Mouse (Mus musculus) liver, adult 2 months (tissue): ENCODE results near the gene Ncapd2. TPM values are rescaled to one million over a fixed set of nuclear protein-coding genes. Genes with fewer than 3 reads are reported as not detected.

Source experiments
- DNase-seq: peaks from one replicate; pipeline ENCODE4 v3.0.0-alpha.2; 2011; ENCODE audit warnings: low read depth, low spot score; ENCODE audit errors: extremely low read depth
- H3K27ac ChIP-seq: fragments of 200-500 bp; replicated peaks from 2 replicates; pipeline ENCODE4 v1.5.1; 2012; ENCODE audit warnings: low read depth, mild to moderate bottlenecking, control low read depth, inconsistent platforms, low read length; ENCODE audit not compliant: insufficient read depth
- H3K27me3 ChIP-seq: fragments of 200-500 bp; 2 replicates; pipeline ENCODE4 v1.6.1; 2012; ENCODE audit warnings: mild to moderate bottlenecking, moderate library complexity, low read length, inconsistent platforms; ENCODE audit not compliant: control insufficient read depth, insufficient read depth
- H3K36me3 ChIP-seq: fragments of 200-500 bp; 2 replicates; pipeline ENCODE4 v1.6.1; 2012; ENCODE audit warnings: low read length, inconsistent platforms; ENCODE audit not compliant: control insufficient read depth, insufficient read depth
- H3K4me1 ChIP-seq: fragments of 200-500 bp; 2 replicates; pipeline ENCODE4 v1.6.1; 2011; ENCODE audit warnings: low read length; ENCODE audit not compliant: control insufficient read depth, insufficient read depth
- H3K4me3 ChIP-seq: fragments of 200-500 bp; 2 replicates; pipeline ENCODE4 v1.5.1; 2011; ENCODE audit warnings: low read depth, mild to moderate bottlenecking, control low read depth, low read length, moderate library complexity; ENCODE audit not compliant: insufficient read depth
- H3K79me2 ChIP-seq: fragments of 200-500 bp; 2 replicates; pipeline ENCODE4 v1.6.1; 2012; ENCODE audit warnings: inconsistent platforms, mild to moderate bottlenecking, low read length, moderate library complexity; ENCODE audit not compliant: control insufficient read depth, insufficient read depth
- H3K9ac ChIP-seq: fragments of 200-500 bp; 2 replicates; pipeline ENCODE4 v1.6.1; 2012; ENCODE audit warnings: low read depth, mild to moderate bottlenecking, control low read depth, inconsistent platforms, low read length
- CTCF ChIP-seq: fragments of 200-500 bp; IDR thresholded peaks from 2 replicates; pipeline ENCODE4 v1.5.1; 2011; ENCODE audit warnings: low read depth, low read length, control low read depth
- POLR2A ChIP-seq: fragments of 200-500 bp; IDR thresholded peaks from 2 replicates; pipeline ENCODE4 v1.6.1; 2011; ENCODE audit warnings: low read length, control low read depth; ENCODE audit not compliant: insufficient read depth; ENCODE audit errors: extremely low read depth
- WGBS: fragments of 180-500 bp; shearing (Covaris S2); methylation state at CpG from one replicate; pipeline ENCODE4 v1.1.7; 2018; 5-methylcytosine and 5-hydroxymethylcytosine counted together
- polyA plus RNA-seq: library from polyadenylated mRNA; depleted of rRNA; stranded (reverse); fragments of >200 nt; gene quantifications from 2 replicates; pipeline ENCODE4 v1.2.3, GENCODE M21; 2012
- total RNA-seq: library from RNA; depleted of rRNA; stranded (reverse); fragments of >200 nt; gene quantifications from 2 replicates; pipeline ENCODE4 v1.2.3, GENCODE M21; 2014

Ncapd2 gene
- total and polyA plus RNA-seq, 2 experiments = 2.4 to 3.5 TPM

DNA sequence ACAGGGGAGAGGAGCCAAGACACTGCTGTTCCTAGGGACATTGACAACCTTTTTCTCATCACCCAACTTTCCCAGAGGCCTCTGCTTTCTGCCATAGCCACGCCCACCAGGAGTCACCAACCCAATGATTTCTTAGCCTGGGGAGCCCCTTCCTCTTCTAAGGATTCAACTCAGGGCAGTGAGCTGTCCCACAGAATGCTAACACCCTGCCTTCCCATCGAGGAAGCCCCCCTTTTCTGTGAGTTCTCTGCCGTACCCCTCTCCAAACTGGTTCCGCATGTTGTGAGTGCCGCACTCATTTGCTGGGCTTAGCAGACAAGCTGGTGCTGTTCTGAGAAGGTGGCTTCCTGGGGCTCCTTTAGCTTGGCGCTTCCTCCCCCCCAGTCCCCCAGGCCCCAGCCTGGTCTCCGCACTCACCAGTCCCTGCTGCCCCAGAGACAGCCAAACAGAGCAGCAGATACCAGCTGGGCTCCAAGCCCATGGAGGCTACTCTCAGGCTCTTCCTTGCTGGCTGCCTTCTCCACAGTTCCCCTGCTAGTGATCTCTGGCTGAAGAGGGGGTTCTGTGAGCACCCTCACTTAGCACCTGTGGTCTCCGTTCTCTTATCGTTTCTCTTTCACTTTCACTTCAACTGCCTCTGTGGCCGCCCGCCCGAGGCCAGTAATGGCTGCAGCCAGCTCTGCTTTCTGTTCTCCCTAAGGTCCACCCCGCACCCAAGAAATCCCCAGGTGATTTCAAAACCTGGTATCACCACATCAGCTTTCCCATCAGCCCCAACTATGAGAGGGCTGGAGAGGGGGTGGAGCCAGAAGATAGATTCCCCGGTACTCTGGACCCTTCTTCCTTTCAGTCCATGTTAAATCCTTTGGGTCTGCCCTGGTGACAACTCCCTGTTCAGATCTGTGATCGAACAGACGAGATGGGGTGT, 39.9 kb upstream of the Ncapd2 start, which contains the start of gene Tapbpl:
TSS of gene Tapbpl (minus strand) at position 744 of the 928 bp plus-strand sequence.
- Histone ChIP-seq H3K36me3 (peaks cover 13% of the 10 kb centered on the region; the same call in 1 of the 2 replicates), H3K4me3 (peak within 1 kb of the TSS; percentile 90), H3K9ac (peak within 1 kb of the TSS; percentile 91), H3K79me2 (peaks cover 4% of the 10 kb centered on the region; the same call in 1 of the 2 replicates), H3K4me1 (peaks cover 6% of the 10 kb centered on the region), H3K27me3 (no peaks in the 10 kb centered on the region), H3K27ac (peak within 1 kb of the TSS; percentile 92)
- TF ChIP-seq POLR2A (0 out of 2 replicates have a peak, but pooled peaks have one; percentile 44), CTCF (no peak)
- under 1% methylated on average over 16 of the region's 16 CpGs for WGBS
- DNase-seq = peak; percentile 72

DNA sequence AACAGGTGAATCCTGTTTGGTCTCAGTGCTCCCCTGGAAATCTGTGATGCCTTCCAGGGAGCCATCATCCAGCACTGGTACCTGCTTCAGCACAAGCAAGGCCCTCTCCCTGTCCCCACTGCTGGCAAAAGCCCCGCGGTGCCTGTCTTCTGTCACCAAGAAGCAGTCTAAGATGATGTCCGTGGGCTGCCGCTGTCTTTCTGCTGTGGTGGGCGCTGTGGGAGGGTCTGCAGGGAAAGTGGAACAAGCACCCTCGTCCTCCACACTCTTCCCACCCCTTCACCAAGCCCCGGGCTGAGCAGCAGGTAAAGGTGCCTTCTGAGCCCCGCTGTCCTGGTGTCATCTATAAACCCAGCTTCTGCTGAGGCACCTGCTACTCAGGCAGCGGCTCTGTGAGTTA, 39.1 kb upstream of the Ncapd2 start:
- H3K36me3 ChIP-seq = peaks cover 19% of the 10 kb centered on the region; the same call in 1 of the 2 replicates
- WGBS = 73% methylated on average over 9 of the region's 9 CpGs
- peaks cover 4% of the 10 kb centered on the region; the same call in 1 of the 2 replicates for H3K79me2 ChIP-seq
- TF ChIP-seq POLR2A (no peak), CTCF (no peak)
- H3K4me1 ChIP-seq = peaks cover 6% of the 10 kb centered on the region
- no peak overlapping the region for H3K9ac ChIP-seq
- no peak for DNase-seq
- no peak overlapping the region for H3K27ac ChIP-seq
- no peak overlapping the region for H3K4me3 ChIP-seq
- H3K27me3 ChIP-seq = no peaks in the 10 kb centered on the region

DNA sequence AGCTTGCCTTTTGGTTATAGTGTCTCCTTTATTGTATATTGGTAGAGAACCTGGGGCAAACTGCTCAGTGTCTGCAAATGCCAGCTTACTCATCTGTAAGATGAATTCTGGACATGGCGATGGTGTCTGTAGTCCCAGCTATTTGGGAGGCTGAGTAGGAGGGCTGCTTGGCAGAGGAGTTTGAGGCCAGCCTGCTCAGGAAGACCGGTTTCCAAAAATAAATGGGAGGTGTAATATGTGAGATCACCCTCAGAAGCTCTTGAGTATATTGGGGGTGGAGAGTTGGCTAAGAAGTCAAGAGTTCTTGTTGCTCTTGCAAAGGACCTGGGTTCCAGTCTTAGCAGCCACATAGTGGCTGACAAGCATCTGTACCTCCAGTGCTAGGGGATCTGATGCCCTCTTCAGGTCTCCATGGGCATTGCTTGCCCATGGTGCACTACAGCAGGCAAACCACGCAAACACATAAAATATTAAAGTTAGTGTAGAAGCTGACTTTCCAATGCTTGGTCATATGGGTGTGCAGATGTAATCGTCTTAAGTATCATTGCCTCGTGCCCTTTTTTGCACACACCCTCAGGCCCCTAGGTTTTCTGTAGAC, 34.1 kb upstream of the Ncapd2 start:
- TF ChIP-seq CTCF (peak; percentile 71), POLR2A (no peak)
- peaks cover 2% of the 10 kb centered on the region; the same call in 1 of the 2 replicates for H3K79me2 ChIP-seq
- DNase-seq = peak; percentile 9
- peaks cover 1% of the 10 kb centered on the region for H3K4me1 ChIP-seq
- H3K36me3 ChIP-seq = peaks cover 41% of the 10 kb centered on the region; the same call in 1 of the 2 replicates
- H3K27me3 ChIP-seq = no peaks in the 10 kb centered on the region
- no peak overlapping the region for H3K4me3 ChIP-seq
- 87% methylated on average over 5 of the region's 5 CpGs for WGBS
- H3K27ac ChIP-seq = no peak overlapping the region
- H3K9ac ChIP-seq = no peak overlapping the region

DNA sequence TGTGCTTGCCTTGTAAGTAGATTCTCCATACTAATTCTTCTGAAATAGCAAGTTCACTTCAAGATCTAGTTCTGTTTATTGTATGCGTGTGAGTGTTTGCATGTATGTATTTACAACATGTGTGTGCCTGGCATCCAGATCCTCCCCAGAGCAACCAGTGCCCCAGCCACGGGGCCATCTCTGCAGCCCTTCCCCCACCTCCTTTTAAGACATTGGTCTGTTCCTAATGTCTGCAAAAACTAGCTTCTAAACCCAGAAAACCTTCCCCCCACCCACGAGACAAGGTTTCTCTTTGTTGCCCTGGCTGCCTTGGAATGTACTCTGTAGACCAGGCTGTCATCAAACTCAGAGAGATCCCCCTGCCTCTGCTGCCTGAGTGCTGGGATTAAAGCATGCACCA, 31.1 kb upstream of the Ncapd2 start:
- Histone ChIP-seq H3K36me3 (peaks cover 33% of the 10 kb centered on the region; the same call in 1 of the 2 replicates), H3K4me1 (no peaks in the 10 kb centered on the region), H3K9ac (no peak overlapping the region), H3K27ac (no peak overlapping the region), H3K4me3 (no peak overlapping the region), H3K79me2 (no peaks in the 10 kb centered on the region), H3K27me3 (no peaks in the 10 kb centered on the region)
- 80% methylated on average over 3 of the region's 3 CpGs for whole genome bisulfite sequencing
- no peak for DNase-seq
- no peak for TF ChIP-seq CTCF
- no peak for TF ChIP-seq POLR2A

DNA sequence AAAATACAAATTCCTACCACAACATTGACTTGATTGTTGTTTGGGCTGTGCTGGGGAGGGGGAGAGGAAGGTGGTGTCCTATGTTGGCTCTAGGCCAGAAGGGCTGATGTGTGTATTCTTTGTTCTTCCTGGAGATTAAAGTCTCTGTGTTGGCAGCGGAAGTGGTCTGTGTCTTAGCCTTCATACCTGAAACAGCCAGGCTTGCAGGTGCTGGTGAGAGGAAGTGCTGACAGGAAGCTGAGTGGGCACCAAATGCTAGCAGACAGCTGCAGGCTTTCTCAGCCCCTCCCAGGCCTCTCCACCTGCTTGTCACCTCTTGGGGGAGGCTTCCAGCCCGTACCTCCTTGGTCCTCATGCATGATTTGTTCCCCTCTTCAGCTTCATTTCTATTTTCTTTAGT, 30.6 kb upstream of the Ncapd2 start:
- H3K4me3 ChIP-seq = no peak overlapping the region
- no peak overlapping the region for H3K27ac ChIP-seq
- no peaks in the 10 kb centered on the region for H3K4me1 ChIP-seq
- peak; percentile 25 for DNase-seq
- H3K36me3 ChIP-seq = peaks cover 31% of the 10 kb centered on the region; the same call in 1 of the 2 replicates
- H3K27me3 ChIP-seq = no peaks in the 10 kb centered on the region
- no peaks in the 10 kb centered on the region for H3K79me2 ChIP-seq
- TF ChIP-seq CTCF (no peak), POLR2A (no peak)
- no peak overlapping the region for H3K9ac ChIP-seq
- WGBS = 76% methylated on average over 2 of the region's 2 CpGs
